Mouse (Mus musculus): ENCODE data around the gene Atf6b.

DNA sequence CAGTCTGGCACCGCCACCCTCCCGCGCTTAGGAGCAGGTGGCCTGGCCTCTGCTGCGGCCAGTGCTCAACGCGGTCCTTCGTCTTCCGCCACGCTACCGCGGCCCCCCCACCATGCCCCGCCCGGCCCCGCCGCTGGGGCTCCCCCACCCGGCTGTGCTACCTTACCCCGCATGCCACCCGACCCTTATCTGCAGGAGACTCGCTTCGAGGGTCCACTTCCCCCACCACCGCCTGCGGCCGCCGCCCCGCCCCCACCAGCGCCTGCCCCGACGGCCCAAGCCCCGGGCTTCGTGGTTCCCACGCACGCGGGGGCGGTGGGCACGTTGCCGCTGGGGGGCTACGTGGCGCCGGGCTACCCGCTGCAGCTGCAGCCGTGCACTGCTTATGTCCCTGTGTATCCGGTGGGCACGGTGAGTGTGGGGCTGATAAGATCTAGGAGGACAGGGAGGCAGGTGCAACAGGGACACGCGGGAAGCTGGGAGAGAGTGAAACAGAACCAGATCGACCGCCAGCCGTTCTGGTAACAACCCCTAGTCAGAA lies 16.1 kb upstream of the Atf6b start:
- TF ChIP-seq POLR2A (IDR thresholded peaks at IDR 0.05; ENCODE audit: insufficient read depth, low read length): no peak
- no peak for TF ChIP-seq CTCF (IDR thresholded peaks at IDR 0.05; ENCODE audit: low read depth, low read length)
- no peak for TF ChIP-seq EP300 (IDR thresholded peaks at IDR 0.05; ENCODE audit: insufficient read depth, low read depth, low read length)
